Mouse (Mus musculus): ENCODE results near the gene Slc12a8. TPM values are rescaled to one million over a fixed set of nuclear protein-coding genes. Genes with fewer than 3 reads are reported as not detected.

Gene Slc12a8
- total RNA-seq, 2 experiments from 2014 or later = 1.1 to 1.9 TPM

- DNase-seq (ENCODE audit: low spot score in 2 of 2) = no peak
Observed at GRCm38 (mm10) chr16:33693553-33693952, 176.4 kb downstream of the Slc12a8 start.

GRCm38 (mm10) chr16:33696811-33697575 lies 179.9 kb downstream of the Slc12a8 start:
- DNase-seq (ENCODE audit: low spot score in 2 of 2) = peak; percentile 30 to 46

GRCm38 (mm10) chr16:33697576-33698276 lies 180.6 kb downstream of the Slc12a8 start:
- no peak for DNase-seq (ENCODE audit: low spot score in 2 of 2)

- DNase-seq (ENCODE audit: low spot score in 2 of 2) = no peak
Observed at GRCm38 (mm10) chr16:33698277-33698790, 181.2 kb downstream of the Slc12a8 start.

- DNase-seq (ENCODE audit: low spot score in 2 of 2) = no peak
Observed at GRCm38 (mm10) chr16:33700584-33700983, 183.5 kb downstream of the Slc12a8 start.

GRCm38 (mm10) chr16:33701872-33702271 lies 184.7 kb downstream of the Slc12a8 start:
- DNase-seq (ENCODE audit: low spot score in 2 of 2) = no peak

- DNase-seq (ENCODE audit: low spot score in 2 of 2) = no peak
Observed at GRCm38 (mm10) chr16:33704289-33704688, 187.2 kb downstream of the Slc12a8 start.

GRCm38 (mm10) chr16:33705258-33705657 lies 188.1 kb downstream of the Slc12a8 start:
- no peak for DNase-seq (ENCODE audit: low spot score in 2 of 2)

- no peak for DNase-seq (ENCODE audit: low spot score in 2 of 2)
Observed at GRCm38 (mm10) chr16:33706111-33706890, 189.2 kb downstream of the Slc12a8 start.

- DNase-seq (ENCODE audit: low spot score in 2 of 2) = no peak
Observed at GRCm38 (mm10) chr16:33708031-33708430, 190.9 kb downstream of the Slc12a8 start.

GRCm38 (mm10) chr16:33708585-33709397 lies 191.7 kb downstream of the Slc12a8 start:
- DNase-seq (ENCODE audit: low spot score in 2 of 2) = no peak

Other genes starting within 250 kb of the Slc12a8 start
- gene Zfp148, start 136.5 kb upstream of the Slc12a8 start, total RNA-seq (2021) = 100 to 1,000 TPM in 1 of 2 experiments, 10 to 100 TPM in 1; 93.6 to 101 TPM
- 10 to 100 TPM; 39.6 to 41.7 TPM for gene Heg1, start 167.0 kb downstream of the Slc12a8 start, total RNA-seq (2021)